Mouse (Mus musculus) hindbrain, postnatal 0 days (tissue): ENCODE results near the gene Syne2. TPM values are rescaled to one million over a fixed set of nuclear protein-coding genes. Genes with fewer than 3 reads are reported as not detected.

Source experiments
- ATAC-seq: fragments of 200-750 bp; cut with Nextera tagmentation; 2 replicates; pipeline ENCODE4 v1.8.0; 2017; ENCODE audit warnings: mild to moderate bottlenecking, moderate TSS enrichment, moderate library complexity
- DNase-seq: peaks from one replicate; pipeline ENCODE4 v3.0.0-alpha.2; 2015; ENCODE audit warnings: low spot score
- H3K27ac ChIP-seq: fragments of 300-500 bp; sonication (generic); 2 replicates; pipeline ENCODE4 v1.5.1; 2014; ENCODE audit warnings: mild to moderate bottlenecking
- H3K27me3 ChIP-seq: fragments of 300-500 bp; sonication (generic); 2 replicates; pipeline ENCODE4 v1.6.1; 2014; ENCODE audit warnings: low read length, mixed read lengths; ENCODE audit not compliant: insufficient read depth
- H3K36me3 ChIP-seq: fragments of 300-500 bp; sonication (generic); 2 replicates; pipeline ENCODE4 v1.6.1; 2014; ENCODE audit warnings: low read length, mixed read lengths; ENCODE audit not compliant: insufficient read depth
- H3K4me1 ChIP-seq: fragments of 300-500 bp; sonication (generic); 2 replicates; pipeline ENCODE4 v1.6.1; 2014; ENCODE audit warnings: antibody characterized with exemption, low read length, mixed read lengths; ENCODE audit not compliant: insufficient read depth
- H3K4me2 ChIP-seq: fragments of 300-500 bp; sonication (generic); 2 replicates; pipeline ENCODE4 v1.6.1; 2014; ENCODE audit warnings: low read depth, mild to moderate bottlenecking, low read length, moderate library complexity, mixed read lengths
- H3K4me3 ChIP-seq: fragments of 300-500 bp; sonication (generic); 2 replicates; pipeline ENCODE4 v1.5.1; 2014; ENCODE audit warnings: low read length
- H3K9ac ChIP-seq: fragments of 300-500 bp; sonication (generic); replicated peaks from 2 replicates; pipeline ENCODE4 v1.6.1; 2014; ENCODE audit warnings: mild to moderate bottlenecking, low read length, moderate library complexity, mixed read lengths
- H3K9me3 ChIP-seq: fragments of 300-500 bp; sonication (generic); 2 replicates; pipeline ENCODE4 v1.6.1; 2016; ENCODE audit warnings: low read length, mixed read lengths
- CTCF ChIP-seq: IDR thresholded peaks from 2 replicates; pipeline ENCODE4 v1.5.1; 2016; ENCODE audit warnings: antibody characterized with exemption, control low read depth, low read depth
- whole genome bisulfite sequencing: fragments of 180-500 bp; shearing (Covaris S2); extraction: QIAGEN DNeasy Blood & Tissue Kit; methylation state at CpG from one replicate; pipeline ENCODE4 v1.1.7; 2014; 5-methylcytosine and 5-hydroxymethylcytosine counted together
- polyA plus RNA-seq: library from polyadenylated mRNA; unstranded; fragments of >200 nt; fragmentation: Nextera tagmentation; extraction: Ambion mirVana; gene quantifications from 2 replicates; pipeline ENCODE4 v1.2.1, GENCODE M21; 2015
- total RNA-seq: library from RNA; depleted of rRNA; stranded (reverse); fragments of >200 nt; gene quantifications from 2 replicates; pipeline ENCODE4 v1.2.3, GENCODE M21; 2014

The Syne2 gene
- total and polyA plus RNA-seq, 2 experiments from 2014 or later, result 26.1 to 39.3 TPM

- WGBS, result 80% methylated on average over 14 of the region's 14 CpGs
- Histone ChIP-seq H3K4me1 (no peaks in the 10 kb centered on the region), H3K9ac (no peak overlapping the region), H3K36me3 (peaks cover 8% of the 10 kb centered on the region; the same call in 1 of the 2 replicates), H3K27ac (no peak overlapping the region), H3K9me3 (no peaks in the 10 kb centered on the region), H3K27me3 (no peaks in the 10 kb centered on the region), H3K4me2 (no peak overlapping the region), H3K4me3 (no peak overlapping the region)
- peak; percentile 59; the same call in 1 of the 2 replicates for ATAC-seq
- TF ChIP-seq CTCF, result peak; percentile 86
- DNase-seq, result peak; percentile 83
Observed at GRCm38 (mm10) chr12:76016123-76017101, 198.5 kb downstream of the Syne2 start.

- Histone ChIP-seq H3K36me3 (peaks cover 8% of the 10 kb centered on the region; the same call in 1 of the 2 replicates), H3K27me3 (no peaks in the 10 kb centered on the region), H3K4me2 (no peak overlapping the region), H3K9ac (no peak overlapping the region), H3K27ac (no peak overlapping the region), H3K4me1 (no peaks in the 10 kb centered on the region), H3K9me3 (no peaks in the 10 kb centered on the region), H3K4me3 (no peak overlapping the region)
- ATAC-seq, result no peak
- WGBS, result 58% methylated on average over 8 of the region's 8 CpGs
- TF ChIP-seq CTCF, result no peak
- peak; percentile 20 for DNase-seq
Observed at GRCm38 (mm10) chr12:76018640-76019039, 200.7 kb downstream of the Syne2 start.

- H3K9ac ChIP-seq, result no peak overlapping the region
- no peak for DNase-seq
- no peak overlapping the region for H3K4me3 ChIP-seq
- no peaks in the 10 kb centered on the region for H3K4me1 ChIP-seq
- 85% methylated on average over 8 of the region's 8 CpGs for WGBS
- no peak overlapping the region for H3K4me2 ChIP-seq
- H3K27me3 ChIP-seq, result no peaks in the 10 kb centered on the region
- H3K36me3 ChIP-seq, result peaks cover 10% of the 10 kb centered on the region; the same call in 1 of the 2 replicates
- no peak for TF ChIP-seq CTCF
- ATAC-seq, result no peak
- H3K9me3 ChIP-seq, result no peaks in the 10 kb centered on the region
- H3K27ac ChIP-seq, result no peak overlapping the region
Observed at GRCm38 (mm10) chr12:76042301-76042700, 224.4 kb downstream of the Syne2 start.

- DNase-seq, result no peak
- H3K9me3 ChIP-seq, result no peaks in the 10 kb centered on the region
- no peaks in the 10 kb centered on the region for H3K27me3 ChIP-seq
- no peak for TF ChIP-seq CTCF
- no peak for ATAC-seq
- H3K27ac ChIP-seq, result no peak overlapping the region
- no peak overlapping the region for H3K9ac ChIP-seq
- peaks cover 5% of the 10 kb centered on the region; the same call in 1 of the 2 replicates for H3K36me3 ChIP-seq
- 94% methylated on average over 6 of the region's 6 CpGs for WGBS
- H3K4me1 ChIP-seq, result no peaks in the 10 kb centered on the region
- H3K4me3 ChIP-seq, result no peak overlapping the region
- H3K4me2 ChIP-seq, result no peak overlapping the region
Observed at GRCm38 (mm10) chr12:76046561-76046960, 228.6 kb downstream of the Syne2 start.

- Histone ChIP-seq H3K4me1 (no peaks in the 10 kb centered on the region), H3K36me3 (peaks cover 5% of the 10 kb centered on the region; the same call in 1 of the 2 replicates), H3K4me2 (no peak overlapping the region), H3K9ac (no peak overlapping the region), H3K9me3 (no peaks in the 10 kb centered on the region), H3K27me3 (no peaks in the 10 kb centered on the region), H3K27ac (no peak overlapping the region), H3K4me3 (no peak overlapping the region)
- TF ChIP-seq CTCF, result no peak
- no peak for DNase-seq
- 92% methylated on average over 3 of the region's 3 CpGs for WGBS
- ATAC-seq, result no peak
Observed at GRCm38 (mm10) chr12:76047921-76048320, 230.0 kb downstream of the Syne2 start.

GRCm38 (mm10) chr12:76048672-76049071 is 230.7 kb downstream of the Syne2 start:
- Histone ChIP-seq H3K4me2 (no peak overlapping the region), H3K27ac (peak overlapping the region; percentile 20; the same call in 1 of the 2 replicates), H3K9me3 (no peaks in the 10 kb centered on the region), H3K36me3 (peaks cover 5% of the 10 kb centered on the region; the same call in 1 of the 2 replicates), H3K27me3 (no peaks in the 10 kb centered on the region), H3K4me3 (no peak overlapping the region), H3K4me1 (no peaks in the 10 kb centered on the region), H3K9ac (no peak overlapping the region; the same call in 1 of the 2 replicates)
- WGBS, result 69% methylated on average over 8 of the region's 8 CpGs
- TF ChIP-seq CTCF, result no peak
- DNase-seq (peak; percentile 9), ATAC-seq (no peak)

GRCm38 (mm10) chr12:76049343-76049742 is 231.4 kb downstream of the Syne2 start:
- H3K9me3 ChIP-seq, result no peaks in the 10 kb centered on the region
- TF ChIP-seq CTCF, result no peak
- 65% methylated on average over 5 of the region's 5 CpGs for WGBS
- H3K27ac ChIP-seq, result no peak overlapping the region
- no peaks in the 10 kb centered on the region for H3K4me1 ChIP-seq
- H3K9ac ChIP-seq, result no peak overlapping the region; the same call in 1 of the 2 replicates
- ATAC-seq (no peak), DNase-seq (no peak)
- H3K27me3 ChIP-seq, result no peaks in the 10 kb centered on the region
- peaks cover 5% of the 10 kb centered on the region; the same call in 1 of the 2 replicates for H3K36me3 ChIP-seq
- no peak overlapping the region for H3K4me2 ChIP-seq
- H3K4me3 ChIP-seq, result no peak overlapping the region
